Mouse (Mus musculus): ENCODE results near the gene Olfr457.

GRCm38 (mm10) chr6:42435490-42435889, 40.6 kb downstream of the Olfr457 start:
- TF ChIP-seq POLR2A (IDR thresholded peaks at IDR 0.05; ENCODE audit: borderline replicate concordance, extremely low read depth, low read depth, low read length): no peak
- no peak for TF ChIP-seq CTCF (IDR thresholded peaks at IDR 0.05; ENCODE audit: insufficient read depth, low read length)
